Mouse (Mus musculus) cortical plate, adult 2 months (tissue): ENCODE results near the gene Stt3b.

Experiments used
- CTCF ChIP-seq: fragments of 200-500 bp; IDR thresholded peaks from 2 replicates; pipeline ENCODE4 v1.5.1; 2011; ENCODE audit warnings: mild to moderate bottlenecking, control low read depth, low read length; ENCODE audit not compliant: insufficient read depth; ENCODE audit errors: extremely low read depth
- POLR2A ChIP-seq: fragments of 200-500 bp; IDR thresholded peaks from 2 replicates; pipeline ENCODE4 v1.6.1; 2011; ENCODE audit warnings: mild to moderate bottlenecking, low read length, control low read depth; ENCODE audit not compliant: insufficient read depth; ENCODE audit errors: extremely low read depth

- TF ChIP-seq POLR2A (no peak), CTCF (no peak)
Measured at GRCm38 (mm10) chr9:115203136-115203535, 107.1 kb downstream of the Stt3b start.
